Mouse (Mus musculus): ENCODE measurements at regions not wholly inside any gene's neighbourhood (a gene's known extent, or its start where the extent isn't known, plus 50 kb on each side); places are given as distances from the start of the nearest gene placed in this dataset.
A peak's percentile ranks its signal among the peaks of the same experiment; 100 is the strongest.
"Not testable (repeated sequence)": the region's sequence is repeated elsewhere in the genome, so short reads cannot be mapped to it uniquely, and the experiment has no call there.

- Histone ChIP-seq H3K4me1 (replicated peaks; ENCODE audit: control insufficient read depth, insufficient read depth, low read length) (no peaks in the 10 kb centered on the region), H3K9ac (ENCODE audit: low read length) (no peak overlapping the region), H3K9me3 (ENCODE audit: control insufficient read depth, low read length) (no peaks in the 10 kb centered on the region), H3K27me3 (replicated peaks; ENCODE audit: control insufficient read depth, insufficient read depth, low read length) (no peaks in the 10 kb centered on the region), H3K4me3 (ENCODE audit: low read depth, low read length) (no peak overlapping the region), H3K4me2 (ENCODE audit: low read length) (no peak overlapping the region), H3K27ac (ENCODE audit: low read depth) (no peak overlapping the region), H3K36me3 (ENCODE audit: control insufficient read depth, insufficient read depth, low read length) (no peaks in the 10 kb centered on the region)
- DNase-seq (ENCODE audit: low spot score) (no peak), ATAC-seq (replicated peaks; ENCODE audit: low FRiP score, low TSS enrichment, low read depth) (no peak)
- WGBS: 61% methylated on average over 3 of the region's 3 CpGs
These were observed 134.5 kb upstream of the Camk1g start for GRCm38 (mm10) chr1:193504611-193505010.

DNA sequence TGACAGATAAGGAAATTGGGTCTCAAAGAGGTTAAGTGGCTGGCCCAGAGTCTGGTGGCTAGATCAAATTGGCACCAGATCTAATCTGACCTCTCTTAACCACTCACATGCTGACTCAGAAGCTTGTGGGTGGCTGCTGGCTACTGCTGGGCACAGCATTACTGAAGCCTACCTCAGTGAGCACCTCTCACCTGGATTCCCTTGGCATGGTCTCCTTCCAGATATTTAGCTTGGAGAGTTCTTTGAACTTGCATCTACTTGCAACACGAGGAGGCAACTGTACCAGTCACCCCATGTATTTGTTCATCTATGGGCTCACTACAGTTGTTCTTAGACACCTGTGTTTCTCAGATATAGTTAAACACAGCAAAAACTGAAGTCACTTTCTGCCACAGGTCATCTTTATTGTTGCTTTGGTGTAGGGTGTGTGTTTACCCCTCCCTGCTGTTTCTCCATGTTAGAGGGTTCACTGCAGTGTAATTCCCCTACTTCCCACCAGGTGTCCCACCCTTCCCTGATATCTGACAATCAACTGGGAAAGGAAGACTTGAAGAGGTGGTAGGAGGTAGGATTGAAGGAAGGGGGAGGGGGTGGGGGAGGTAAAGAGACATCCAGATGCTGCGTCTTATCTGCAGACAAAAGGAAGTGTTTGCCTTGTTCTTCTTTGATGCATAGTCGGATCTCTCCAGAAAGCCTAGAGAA lies 133.7 kb upstream of the Camk1g start:
- DNase-seq (ENCODE audit: low spot score) (peak; percentile 73), ATAC-seq (replicated peaks; ENCODE audit: low FRiP score, low TSS enrichment, low read depth) (peak; percentile 64)

DNA sequence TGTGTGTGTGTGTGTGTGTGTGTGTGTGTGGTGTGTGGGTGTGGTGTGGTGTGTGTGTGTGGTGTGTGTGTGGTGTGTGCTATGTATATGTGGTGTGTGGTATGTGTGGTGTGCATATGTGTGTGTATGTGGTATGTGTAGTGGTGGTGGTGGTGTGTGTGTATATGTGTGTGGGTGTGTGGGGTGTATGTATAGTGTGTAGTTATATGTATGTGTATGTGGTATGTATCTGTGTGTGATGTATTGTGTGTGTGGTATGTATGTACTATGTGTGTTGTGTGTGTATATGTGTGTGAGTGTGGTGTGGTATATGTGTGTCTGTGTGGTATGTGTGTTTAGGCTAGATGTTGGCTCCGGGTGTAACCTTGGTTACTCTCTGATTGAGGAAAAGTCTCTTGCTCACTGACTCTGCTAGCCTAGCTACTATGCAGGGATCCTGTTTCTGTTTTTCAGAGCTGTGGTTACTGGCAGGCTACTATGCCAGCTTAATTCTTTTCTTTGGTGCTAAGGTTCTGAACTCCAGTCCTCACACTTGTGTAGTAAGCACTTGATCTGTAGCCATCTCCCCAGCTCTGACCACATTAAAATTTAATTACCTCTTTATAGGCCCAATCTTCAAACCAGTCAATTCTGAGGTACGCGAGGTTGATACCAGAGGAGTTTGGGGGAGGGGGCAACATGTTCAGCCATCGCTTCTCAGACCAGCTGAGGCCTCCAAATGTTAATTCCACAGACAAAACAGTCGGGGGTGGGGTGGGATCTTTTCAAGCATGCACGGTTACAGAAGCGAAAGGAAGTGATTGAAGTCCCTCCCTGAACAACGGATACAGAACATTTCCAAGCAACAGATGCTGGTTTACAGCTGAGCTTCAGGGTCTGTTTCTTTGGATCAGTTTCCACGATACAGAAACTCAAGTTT lies 126.4 kb upstream of the Camk1g start:
- H3K36me3 ChIP-seq (ENCODE audit: control insufficient read depth, insufficient read depth, low read length): no peaks in the 10 kb centered on the region
- no peaks in the 10 kb centered on the region for H3K4me1 ChIP-seq (replicated peaks; ENCODE audit: control insufficient read depth, insufficient read depth, low read length)
- no peak overlapping the region for H3K9ac ChIP-seq (ENCODE audit: low read length)
- ATAC-seq (replicated peaks; ENCODE audit: low FRiP score, low TSS enrichment, low read depth) (0 out of 2 replicates have a peak, but pooled peaks have one; percentile 15), DNase-seq (ENCODE audit: low spot score) (no peak)
- H3K4me3 ChIP-seq (ENCODE audit: low read depth, low read length): no peak overlapping the region
- H3K4me2 ChIP-seq (ENCODE audit: low read length): no peak overlapping the region
- no peaks in the 10 kb centered on the region for H3K9me3 ChIP-seq (ENCODE audit: control insufficient read depth, low read length)
- no peak overlapping the region for H3K27ac ChIP-seq (ENCODE audit: low read depth)
- no peaks in the 10 kb centered on the region for H3K27me3 ChIP-seq (replicated peaks; ENCODE audit: control insufficient read depth, insufficient read depth, low read length)
- WGBS: 51% methylated on average over 9 of the region's 9 CpGs

More for the DNA sequence above, 133.7 kb upstream of the Camk1g start:
- Histone ChIP-seq H3K36me3 (ENCODE audit: control insufficient read depth, insufficient read depth, low read length) (no peaks in the 10 kb centered on the region), H3K9me3 (ENCODE audit: control insufficient read depth, low read length) (no peaks in the 10 kb centered on the region), H3K27ac (ENCODE audit: low read depth) (no peak overlapping the region), H3K4me2 (ENCODE audit: low read length) (no peak overlapping the region), H3K27me3 (replicated peaks; ENCODE audit: control insufficient read depth, insufficient read depth, low read length) (no peaks in the 10 kb centered on the region), H3K4me3 (ENCODE audit: low read depth, low read length) (no peak overlapping the region), H3K4me1 (replicated peaks; ENCODE audit: control insufficient read depth, insufficient read depth, low read length) (no peaks in the 10 kb centered on the region), H3K9ac (ENCODE audit: low read length) (no peak overlapping the region)
- 31% methylated on average over 3 of the region's 3 CpGs for WGBS

DNA sequence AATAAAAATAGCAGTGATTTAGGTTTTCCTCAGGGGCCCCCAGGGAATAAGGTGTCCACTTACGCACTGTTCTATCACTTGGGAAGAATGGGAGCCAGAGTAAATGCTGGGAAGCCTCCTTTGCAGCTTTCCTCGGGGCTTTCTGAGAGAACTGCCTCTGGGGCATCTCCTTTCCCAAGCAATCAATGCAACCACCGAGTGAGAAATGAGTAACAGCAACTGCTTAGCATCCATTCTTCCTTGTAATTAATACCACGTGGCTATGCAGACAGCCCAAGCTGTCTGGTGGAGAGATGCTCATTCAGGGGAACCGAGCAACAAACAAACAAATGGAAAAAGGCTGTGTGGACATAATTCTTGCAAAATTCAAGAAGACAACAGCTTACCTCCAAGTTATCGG lies 117.9 kb upstream of the Camk1g start:
- ATAC-seq (replicated peaks; ENCODE audit: low FRiP score, low TSS enrichment, low read depth) (no peak), DNase-seq (ENCODE audit: low spot score) (no peak)
- WGBS: 54% methylated on average over 6 of the region's 6 CpGs
- no peak overlapping the region for H3K4me2 ChIP-seq (ENCODE audit: low read length)
- no peaks in the 10 kb centered on the region for H3K36me3 ChIP-seq (ENCODE audit: control insufficient read depth, insufficient read depth, low read length)
- H3K9me3 ChIP-seq (ENCODE audit: control insufficient read depth, low read length): no peaks in the 10 kb centered on the region
- no peak overlapping the region for H3K27ac ChIP-seq (ENCODE audit: low read depth)
- H3K4me3 ChIP-seq (ENCODE audit: low read depth, low read length): no peak overlapping the region
- H3K4me1 ChIP-seq (replicated peaks; ENCODE audit: control insufficient read depth, insufficient read depth, low read length): no peaks in the 10 kb centered on the region
- H3K9ac ChIP-seq (ENCODE audit: low read length): no peak overlapping the region
- H3K27me3 ChIP-seq (replicated peaks; ENCODE audit: control insufficient read depth, insufficient read depth, low read length): no peaks in the 10 kb centered on the region

GRCm38 (mm10) chr1:193486668-193487067 lies 116.6 kb upstream of the Camk1g start:
- not testable (repeated sequence) for H3K27me3 ChIP-seq (replicated peaks; ENCODE audit: control insufficient read depth, insufficient read depth, low read length); DNase-seq (ENCODE audit: low spot score); ATAC-seq (replicated peaks; ENCODE audit: low FRiP score, low TSS enrichment, low read depth); H3K27ac ChIP-seq (ENCODE audit: low read depth); H3K36me3 ChIP-seq (ENCODE audit: control insufficient read depth, insufficient read depth, low read length); H3K4me1 ChIP-seq (replicated peaks; ENCODE audit: control insufficient read depth, insufficient read depth, low read length); H3K4me2 ChIP-seq (ENCODE audit: low read length); H3K9me3 ChIP-seq (ENCODE audit: control insufficient read depth, low read length); H3K4me3 ChIP-seq (ENCODE audit: low read depth, low read length); H3K9ac ChIP-seq (ENCODE audit: low read length)
- WGBS: 0% methylated on average over 2 of the region's 2 CpGs

- 85% methylated on average over 11 of the region's 11 CpGs for WGBS
- H3K9me3 ChIP-seq (ENCODE audit: control insufficient read depth, low read length): no peaks in the 10 kb centered on the region
- H3K4me1 ChIP-seq (replicated peaks; ENCODE audit: control insufficient read depth, insufficient read depth, low read length): no peaks in the 10 kb centered on the region
- ATAC-seq (replicated peaks; ENCODE audit: low FRiP score, low TSS enrichment, low read depth) (no peak), DNase-seq (ENCODE audit: low spot score) (no peak)
- no peaks in the 10 kb centered on the region for H3K27me3 ChIP-seq (replicated peaks; ENCODE audit: control insufficient read depth, insufficient read depth, low read length)
- no peaks in the 10 kb centered on the region for H3K36me3 ChIP-seq (ENCODE audit: control insufficient read depth, insufficient read depth, low read length)
- no peak overlapping the region for H3K9ac ChIP-seq (ENCODE audit: low read length)
- no peak overlapping the region for H3K4me3 ChIP-seq (ENCODE audit: low read depth, low read length)
- H3K27ac ChIP-seq (ENCODE audit: low read depth): no peak overlapping the region
- no peak overlapping the region for H3K4me2 ChIP-seq (ENCODE audit: low read length)
These were observed 114.9 kb upstream of the Camk1g start for GRCm38 (mm10) chr1:193484977-193485376.

DNA sequence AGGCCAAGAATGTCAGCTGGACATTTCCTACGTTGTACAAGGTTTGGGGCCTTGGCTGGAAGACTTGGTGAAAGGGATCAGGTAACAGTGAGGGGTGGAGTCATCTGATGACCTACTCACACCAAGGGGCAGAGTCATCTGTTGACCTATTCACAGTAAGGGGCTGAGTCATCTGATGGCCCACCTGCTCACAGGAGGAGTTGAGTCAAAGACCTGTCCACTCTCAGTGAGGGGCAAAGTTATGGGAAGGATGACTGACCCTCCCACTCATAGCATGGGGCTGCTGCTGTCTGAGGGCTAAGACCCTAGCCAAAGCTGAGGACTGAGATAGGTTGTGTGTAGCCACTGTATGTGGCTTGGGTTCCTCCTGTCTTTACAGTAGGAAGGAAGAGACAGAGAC lies 107.2 kb upstream of the Camk1g start:
- H3K4me1 ChIP-seq (replicated peaks; ENCODE audit: control insufficient read depth, insufficient read depth, low read length): no peaks in the 10 kb centered on the region
- DNase-seq (ENCODE audit: low spot score): no peak
- ATAC-seq (replicated peaks; ENCODE audit: low FRiP score, low TSS enrichment, low read depth): no peak
- no peak overlapping the region for H3K4me3 ChIP-seq (ENCODE audit: low read depth, low read length)
- H3K9ac ChIP-seq (ENCODE audit: low read length): no peak overlapping the region
- no peak overlapping the region for H3K27ac ChIP-seq (ENCODE audit: low read depth)
- no peak overlapping the region for H3K4me2 ChIP-seq (ENCODE audit: low read length)
- no peaks in the 10 kb centered on the region for H3K36me3 ChIP-seq (ENCODE audit: control insufficient read depth, insufficient read depth, low read length)
- no peaks in the 10 kb centered on the region for H3K27me3 ChIP-seq (replicated peaks; ENCODE audit: control insufficient read depth, insufficient read depth, low read length)
- WGBS: 60% methylated on average over 1 of the region's 1 CpGs
- no peaks in the 10 kb centered on the region for H3K9me3 ChIP-seq (ENCODE audit: control insufficient read depth, low read length)

DNA sequence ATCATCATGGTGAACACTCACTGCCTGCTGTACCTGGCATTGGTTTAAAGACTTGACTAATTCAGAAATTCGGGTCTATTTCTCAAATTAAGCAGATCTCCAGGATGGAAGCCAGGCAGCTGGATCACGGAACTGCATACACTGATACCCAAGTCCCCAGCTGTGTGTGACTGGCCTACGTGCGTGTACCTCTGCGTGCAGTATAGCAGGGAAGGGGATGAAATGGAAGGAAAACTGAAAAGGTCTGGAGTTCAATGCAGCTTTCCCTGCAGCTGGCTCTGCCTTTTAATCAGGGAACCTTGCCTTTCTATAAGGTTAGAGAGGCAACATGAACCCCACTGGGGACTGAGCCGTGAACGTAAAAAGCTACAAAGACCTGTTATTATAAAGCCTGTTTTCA lies 106.7 kb upstream of the Camk1g start:
- Histone ChIP-seq H3K9me3 (ENCODE audit: control insufficient read depth, low read length) (no peaks in the 10 kb centered on the region), H3K36me3 (ENCODE audit: control insufficient read depth, insufficient read depth, low read length) (no peaks in the 10 kb centered on the region), H3K4me3 (ENCODE audit: low read depth, low read length) (no peak overlapping the region), H3K27me3 (replicated peaks; ENCODE audit: control insufficient read depth, insufficient read depth, low read length) (no peaks in the 10 kb centered on the region), H3K9ac (ENCODE audit: low read length) (no peak overlapping the region), H3K4me2 (ENCODE audit: low read length) (no peak overlapping the region), H3K4me1 (replicated peaks; ENCODE audit: control insufficient read depth, insufficient read depth, low read length) (no peaks in the 10 kb centered on the region), H3K27ac (ENCODE audit: low read depth) (no peak overlapping the region)
- ATAC-seq (replicated peaks; ENCODE audit: low FRiP score, low TSS enrichment, low read depth): no peak
- DNase-seq (ENCODE audit: low spot score): no peak
- WGBS: 91% methylated on average over 7 of the region's 7 CpGs
